Mouse (Mus musculus): Measurements from ENCODE around the gene Uox. TPM values are rescaled to one million over a fixed set of nuclear protein-coding genes. Genes with fewer than 3 reads are reported as not detected.

Uox gene
- total RNA-seq, 2 experiments from 2014 or later, result not detected

DNA sequence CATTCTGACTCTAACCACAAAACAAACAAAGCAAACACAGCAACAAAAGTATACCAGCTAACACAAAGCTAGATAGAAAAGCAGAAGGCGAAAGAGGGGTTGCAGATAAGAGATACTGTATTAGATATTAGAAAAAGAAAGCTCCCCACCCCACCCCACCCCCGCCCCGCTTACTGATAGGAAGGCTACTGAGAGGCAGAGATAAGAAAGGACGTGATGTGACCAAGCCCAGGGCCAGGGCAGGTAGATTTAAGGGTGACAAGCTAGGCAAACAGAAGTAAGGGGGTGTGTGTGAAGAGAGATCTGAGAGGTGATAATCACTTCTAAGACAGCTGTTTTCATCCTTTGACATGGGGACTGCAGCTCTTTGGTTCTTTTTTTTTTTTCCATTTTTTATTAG lies 48.1 kb downstream of the Uox start:
- intact Hi-C loops (cut with DNase I), result no loop called here

DNA sequence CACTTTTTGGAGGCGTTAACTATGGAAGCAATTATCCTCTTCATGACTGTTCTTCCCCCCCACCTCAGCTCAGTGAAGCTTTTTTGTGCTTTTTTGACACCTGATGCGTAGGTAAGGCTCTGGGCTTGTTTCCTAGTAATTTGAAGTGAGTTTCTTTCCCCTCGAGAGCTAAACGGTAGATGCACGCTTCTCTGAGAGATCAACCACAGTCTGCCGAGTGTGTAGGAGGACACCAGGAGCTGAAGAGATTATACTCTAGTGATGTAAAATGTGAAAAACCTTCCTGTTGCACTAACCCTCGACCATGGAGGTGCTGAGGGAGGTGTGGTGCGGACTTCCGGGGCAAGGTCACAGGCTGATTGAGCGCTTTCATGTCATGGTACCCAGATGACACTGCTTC lies 49.9 kb downstream of the Uox start:
- intact Hi-C loops (cut with DNase I), result no loop called here

More for the DNA sequence above, 48.1 kb downstream of the Uox start:
- no peak for DNase-seq

GRCm38 (mm10) chr3:146620555-146621249 lies 50.5 kb downstream of the Uox start:
- intact Hi-C loops (cut with DNase I), result no loop called here
- DNase-seq, result peak; percentile 16 to 21

More for the DNA sequence above, 49.9 kb downstream of the Uox start:
- no peak for DNase-seq

GRCm38 (mm10) chr3:146621966-146622365 lies 51.7 kb downstream of the Uox start:
- DNase-seq, result no peak
- intact Hi-C loops (cut with DNase I), result no loop called here

DNA sequence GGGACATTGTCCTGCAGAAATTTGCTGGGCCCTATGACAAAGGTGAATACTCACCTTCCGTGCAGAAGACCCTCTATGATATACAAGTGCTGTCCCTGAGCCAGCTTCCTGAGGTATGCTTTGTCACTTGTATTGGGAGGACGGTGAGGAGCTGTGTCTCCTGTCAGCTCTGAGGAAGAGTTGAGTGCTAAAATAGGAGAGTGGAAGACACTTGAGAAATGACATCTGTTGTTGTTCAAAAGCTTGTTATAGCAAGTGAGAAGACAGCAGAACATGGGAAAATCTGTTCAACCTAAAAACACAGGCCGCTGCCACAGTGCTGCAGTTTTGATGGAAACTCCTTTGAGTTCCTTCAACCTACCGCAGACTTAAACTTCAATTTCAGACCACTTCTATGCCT lies 55.5 kb downstream of the Uox start:
- no peak for DNase-seq
- intact Hi-C loops (cut with DNase I), result no loop called here

- intact Hi-C loops (cut with DNase I), result no loop called here
- no peak for DNase-seq
Observed at GRCm38 (mm10) chr3:146628227-146628982, 58.2 kb downstream of the Uox start.

- DNase-seq, result no peak
- intact Hi-C loops (cut with DNase I), result no loop called here
Observed at GRCm38 (mm10) chr3:146632506-146632905, 62.3 kb downstream of the Uox start.

DNA sequence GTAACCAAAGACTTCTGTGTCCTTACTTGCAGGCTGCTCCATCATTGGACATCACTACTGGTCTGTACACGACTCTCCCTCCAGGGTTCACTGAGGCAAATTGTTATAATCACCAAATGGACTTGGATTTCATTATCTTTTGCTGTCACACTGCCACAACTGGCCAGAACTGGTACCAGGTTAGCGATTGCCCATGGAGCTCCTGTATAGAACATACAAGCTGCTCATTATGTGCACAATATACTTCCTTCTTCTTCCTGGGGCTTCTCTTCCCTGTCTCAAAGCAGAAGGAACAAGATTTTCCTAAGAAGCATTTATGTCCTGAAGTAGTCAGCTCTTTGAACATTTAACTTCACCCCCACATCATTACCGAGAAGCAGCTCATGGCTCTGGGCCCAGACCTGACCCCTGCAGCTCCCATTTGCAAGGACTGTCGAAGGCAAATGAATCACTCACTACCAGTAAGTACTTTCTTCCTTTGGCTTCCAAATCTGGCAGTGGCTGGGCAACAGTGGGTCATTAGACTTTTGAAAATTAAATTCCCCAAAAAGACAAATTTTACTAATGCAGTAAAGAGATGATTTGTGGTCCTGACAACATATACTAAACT lies 71.7 kb downstream of the Uox start:
- DNase-seq, result no peak
- intact Hi-C loops (cut with DNase I), result no loop called here

DNA sequence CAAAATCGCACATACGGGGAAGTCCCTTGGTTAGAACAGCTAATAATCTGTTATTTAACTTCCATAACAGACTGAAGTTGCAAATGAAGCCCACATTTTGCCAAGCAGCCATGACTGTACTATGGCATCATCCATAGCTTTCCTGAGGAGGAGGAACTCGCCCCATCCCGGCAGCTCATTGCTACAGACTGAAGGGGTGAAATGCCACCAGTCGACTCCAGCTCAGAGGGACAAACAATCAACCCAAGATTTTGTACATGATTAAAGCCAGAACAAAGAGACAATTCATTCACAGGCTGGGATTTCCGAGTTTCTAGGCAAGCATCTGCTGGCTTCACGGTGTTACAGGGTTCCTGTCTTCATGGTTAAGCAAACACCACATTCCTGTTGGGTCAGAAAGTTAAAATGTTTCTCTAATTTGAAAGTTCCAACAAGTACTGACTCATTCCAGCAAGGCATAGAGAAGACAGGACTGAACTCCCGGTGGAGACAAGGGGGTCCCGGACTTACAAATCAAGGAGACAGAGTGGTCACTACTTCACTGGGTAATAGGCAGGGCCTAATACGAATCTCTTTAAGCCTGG lies 79.2 kb downstream of the Uox start:
- intact Hi-C loops (cut with DNase I), result no loop called here
- DNase-seq, result no peak

DNA sequence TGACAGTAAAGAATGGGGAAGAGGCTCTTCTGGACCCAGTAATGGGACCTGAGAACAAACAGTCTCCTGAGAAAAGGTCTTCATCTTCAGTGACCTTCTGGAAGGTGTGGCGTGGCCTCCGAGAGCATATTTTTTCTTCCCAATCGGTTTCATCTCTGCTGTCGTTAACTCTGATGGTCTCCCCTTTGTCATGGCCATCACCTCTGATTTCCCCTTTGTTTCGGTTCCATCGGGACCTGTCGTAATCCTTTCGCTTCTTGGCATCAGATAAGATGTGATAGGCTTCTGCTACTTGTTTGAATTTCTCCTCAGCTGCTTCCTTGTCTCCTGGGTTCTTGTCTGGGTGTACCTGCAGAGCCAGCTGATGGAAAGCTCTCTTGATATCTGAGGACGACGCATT lies 80.5 kb downstream of the Uox start:
- no peak for DNase-seq
- intact Hi-C loops (cut with DNase I), result no loop called here

GRCm38 (mm10) chr3:146651217-146651616 lies 81.0 kb downstream of the Uox start, which contains the start of gene 4930503B20Rik:
4930503B20Rik (minus strand) TSS chr3:146651317.
- intact Hi-C loops (cut with DNase I), result no loop called here
- DNase-seq, result no peak

- intact Hi-C loops (cut with DNase I), result no loop called here
- no peak for DNase-seq
Observed at GRCm38 (mm10) chr3:146652431-146652830, 82.2 kb downstream of the Uox start.

GRCm38 (mm10) chr3:146653692-146654091 lies 83.5 kb downstream of the Uox start:
- DNase-seq, result no peak
- intact Hi-C loops (cut with DNase I), result no loop called here

DNA sequence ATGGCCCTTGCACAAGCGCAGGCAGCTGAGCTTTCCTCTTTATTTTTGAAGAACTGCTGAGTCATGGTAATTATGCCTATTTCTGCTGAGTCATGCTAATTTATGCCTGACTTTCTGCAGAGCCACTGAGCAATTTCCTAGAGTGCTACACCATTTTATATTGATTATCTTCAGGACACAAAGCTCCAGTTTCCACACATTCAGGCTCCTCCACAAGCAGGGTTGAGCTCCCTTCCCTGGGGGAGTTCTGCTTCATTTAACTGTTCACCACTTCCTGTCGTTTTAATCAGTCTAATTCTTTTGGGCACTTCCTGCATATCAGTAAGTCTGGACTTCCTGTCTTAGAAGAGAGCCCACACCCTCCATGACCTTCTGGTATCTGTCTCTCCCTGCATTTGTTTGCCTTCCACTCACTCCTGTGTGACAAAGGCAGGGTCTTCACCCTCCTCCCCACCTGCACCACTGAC lies 84.9 kb downstream of the Uox start:
- DNase-seq, result no peak
- intact Hi-C loops (cut with DNase I), result no loop called here

DNA sequence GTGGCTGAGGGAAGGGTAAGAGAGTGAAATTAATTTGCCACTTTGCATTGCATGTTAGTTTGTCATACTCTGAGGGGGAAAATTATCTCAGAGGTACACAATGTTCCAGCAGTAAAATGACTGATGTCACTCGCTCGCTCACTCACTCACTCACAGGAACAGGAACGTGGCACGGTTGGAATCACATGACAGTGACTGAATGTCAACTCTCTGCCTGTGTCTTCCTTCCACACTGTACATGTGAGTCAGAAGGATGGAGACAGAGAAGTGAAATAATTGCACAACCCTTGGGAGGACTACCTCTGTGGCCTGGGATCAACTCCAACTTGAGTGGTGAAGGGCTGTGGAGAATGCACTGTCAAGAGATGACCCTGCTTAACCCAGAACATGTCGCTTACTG lies 87.2 kb downstream of the Uox start:
- intact Hi-C loops (cut with DNase I), result no loop called here

GRCm38 (mm10) chr3:146658061-146658639 lies 87.9 kb downstream of the Uox start:
- intact Hi-C loops (cut with DNase I), result no loop called here

More for the DNA sequence above, 87.2 kb downstream of the Uox start:
- DNase-seq, result no peak

DNA sequence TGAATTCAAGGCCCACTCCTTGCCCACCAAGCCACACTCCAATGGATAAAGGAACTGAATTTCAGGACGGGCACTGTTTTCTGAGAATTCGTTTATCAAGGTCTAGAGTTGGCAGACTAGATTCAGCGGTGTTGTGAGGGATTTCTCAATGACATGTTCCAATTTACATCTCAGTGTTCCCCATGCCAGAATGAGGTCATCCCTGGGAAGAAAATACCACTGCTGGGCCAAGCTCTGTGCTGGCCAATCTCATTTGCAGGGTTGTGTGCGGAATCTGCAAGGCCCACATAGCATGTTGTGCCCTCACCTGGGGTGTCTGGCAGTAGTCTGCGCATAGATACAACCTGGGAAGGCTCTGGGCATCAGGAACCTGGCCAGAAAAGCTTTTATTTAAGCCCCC lies 89.1 kb downstream of the Uox start:
- no peak for DNase-seq
- intact Hi-C loops (cut with DNase I), result no loop called here

More at GRCm38 (mm10) chr3:146658061-146658639, 87.9 kb downstream of the Uox start:
- no peak for DNase-seq

- no peak for DNase-seq
- intact Hi-C loops (cut with DNase I), result no loop called here
Observed at GRCm38 (mm10) chr3:146661001-146661400, 90.8 kb downstream of the Uox start.

- intact Hi-C loops (cut with DNase I), result no loop called here
- DNase-seq, result no peak
Observed at GRCm38 (mm10) chr3:146661907-146662306, 91.7 kb downstream of the Uox start.

DNA sequence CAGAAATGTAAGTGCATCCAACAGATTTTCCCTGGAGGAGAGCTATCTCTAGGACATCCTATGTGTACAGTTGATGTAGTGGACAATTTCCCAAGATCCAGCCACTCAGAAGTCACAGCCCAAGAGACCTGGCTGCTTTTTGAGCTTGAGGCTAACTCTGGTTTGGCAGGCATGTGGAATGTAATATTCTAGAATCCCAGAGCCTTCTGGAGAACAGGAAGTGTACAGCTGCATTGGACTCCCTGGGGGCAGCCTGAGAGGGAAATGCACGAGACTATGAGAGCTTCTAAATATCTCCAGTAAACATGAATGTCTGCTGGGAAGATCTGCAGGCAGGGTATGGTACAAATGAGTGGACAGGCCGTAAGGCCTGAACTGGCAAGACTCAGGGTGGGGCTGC lies 100.9 kb downstream of the Uox start:
- intact Hi-C loops (cut with DNase I), result no loop called here
- no peak for DNase-seq

GRCm38 (mm10) chr3:146675101-146675500 lies 104.9 kb downstream of the Uox start:
- DNase-seq, result no peak
- intact Hi-C loops (cut with DNase I), result no loop called here

Data from heart, postnatal 36 days (tissue).